25 mouse cellular contexts compared by ENCODE assay signal in the genomic region with DNA sequence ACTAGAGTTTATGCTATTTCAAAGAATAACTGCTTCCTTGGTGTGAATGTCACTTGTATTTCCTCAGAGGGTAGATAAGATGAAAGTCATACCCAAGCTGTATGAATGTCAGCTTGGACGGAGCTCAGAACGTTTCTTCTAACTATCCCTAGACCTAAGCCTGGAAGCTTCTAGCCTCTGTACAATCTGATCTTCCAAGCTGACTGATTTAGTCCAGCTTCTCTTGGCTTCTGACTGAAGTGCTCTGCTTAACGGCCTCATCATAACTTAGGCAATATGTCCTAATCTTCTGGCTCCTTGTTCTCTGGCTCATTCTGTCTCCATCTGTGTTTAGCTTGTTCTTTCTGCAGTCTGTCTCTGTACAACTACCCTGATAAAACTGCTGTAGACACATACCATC.
"Had no signal": no experiment of that assay in that cellular context is flagged by ENCODE, and none has a peak within 500 bp of the region (broad histone marks: within the 10 kb centered on the region; RNA-seq: fewer than 3 reads in every experiment).

No protein-coding gene starts in this region.

- DNase-seq: gastrocnemius, adult 2 months; gastrocnemius, postnatal 10 days; gastrocnemius, postnatal 25 days; heart, adult 18-20 months; heart, postnatal 4 days; kidney, adult 18-20 months; kidney, adult 8-10 months; kidney, postnatal 10 days; kidney, postnatal 25 days; kidney, postnatal 4 days; layer of hippocampus, postnatal 36 days; left cerebral cortex, postnatal 4 days had no signal

- ATAC-seq: hindbrain, embryonic 16.5 days; inflammation-experienced regulatory T-cells, adult 6 months; intestine, embryonic 15.5 days; intestine, postnatal 0 days; liver, embryonic 12.5 days had no signal

- H3K4me2 ChIP-seq: heart, embryonic 11.5 days; heart, embryonic 13.5 days; heart, embryonic 15.5 days; hindbrain, embryonic 14.5 days; intestine, embryonic 15.5 days; limb, embryonic 13.5 days; limb, embryonic 15.5 days; liver, embryonic 12.5 days had no signal

- H3K27ac ChIP-seq: gastrocnemius, adult 2 months; heart, embryonic 13.5 days; heart, embryonic 15.5 days; hindbrain, embryonic 10.5 days; hindbrain, embryonic 14.5 days; intestine, embryonic 15.5 days; layer of hippocampus, adult 2 months; limb, embryonic 13.5 days; limb, embryonic 15.5 days; liver, embryonic 12.5 days had no signal

- H3K4me3 ChIP-seq: gastrocnemius, adult 2 months; heart, embryonic 13.5 days; heart, embryonic 15.5 days; hindbrain, embryonic 10.5 days; intestine, embryonic 15.5 days; layer of hippocampus, adult 2 months; limb, embryonic 13.5 days; limb, embryonic 15.5 days; liver, embryonic 12.5 days had no signal

- H3K27me3 ChIP-seq: heart, embryonic 13.5 days; heart, embryonic 15.5 days; intestine, embryonic 15.5 days; limb, embryonic 13.5 days; limb, embryonic 15.5 days; liver, embryonic 12.5 days had no signal

- H3K4me1 ChIP-seq: heart, embryonic 15.5 days; intestine, embryonic 15.5 days; limb, embryonic 15.5 days had no signal

- H3K9me3 ChIP-seq: heart, embryonic 15.5 days; hindbrain, embryonic 10.5 days; intestine, embryonic 15.5 days; limb, embryonic 13.5 days; limb, embryonic 15.5 days; liver, embryonic 12.5 days had no signal

- H3K9ac ChIP-seq: heart, embryonic 13.5 days; heart, embryonic 15.5 days; hindbrain, embryonic 14.5 days; intestine, embryonic 15.5 days; limb, embryonic 13.5 days; limb, embryonic 15.5 days; liver, embryonic 12.5 days had no signal
